Mouse (Mus musculus) adrenal gland, adult 2 months (tissue): ENCODE results near the gene Zfp654. TPM values are rescaled to one million over a fixed set of nuclear protein-coding genes. Genes with fewer than 3 reads are reported as not detected.

ENCODE experiments used
- DNase-seq: peaks from one replicate; pipeline ENCODE4 v3.0.0; 2021
- polyA plus RNA-seq: library from polyadenylated mRNA; depleted of rRNA; stranded (reverse); fragments of >200 nt; gene quantifications from 2 replicates; pipeline ENCODE4 v1.2.3, GENCODE M21; 2012
- total RNA-seq, 2 experiments: library from RNA; stranded (reverse); gene quantifications; 2 replicates each; pipeline ENCODE4 v1.2.3; 2021

Zfp654 gene
- total and polyA plus RNA-seq, 3 experiments = 0.48 to 19.1 (median 19.0) TPM

DNA sequence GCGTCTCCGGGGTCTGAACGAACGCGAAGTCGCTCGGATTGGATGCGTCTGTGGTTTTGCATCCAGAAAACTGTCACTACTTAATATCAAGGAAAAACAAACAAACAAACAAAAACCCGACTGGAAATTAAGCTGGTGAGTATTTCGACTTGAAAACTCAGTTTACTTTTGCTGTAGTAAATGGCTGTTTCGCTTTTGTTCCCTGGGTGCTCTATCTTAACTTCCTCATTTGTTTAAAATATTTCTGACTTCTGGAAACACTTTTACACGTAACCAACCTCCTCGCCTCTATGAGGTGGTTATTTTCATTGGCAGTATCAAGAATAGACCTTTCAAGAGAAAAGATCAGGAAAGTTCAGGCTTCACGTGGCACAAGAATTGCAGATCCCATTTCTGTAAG, 1.4 kb upstream of the Zfp654 start:
- DNase-seq = no peak

DNA sequence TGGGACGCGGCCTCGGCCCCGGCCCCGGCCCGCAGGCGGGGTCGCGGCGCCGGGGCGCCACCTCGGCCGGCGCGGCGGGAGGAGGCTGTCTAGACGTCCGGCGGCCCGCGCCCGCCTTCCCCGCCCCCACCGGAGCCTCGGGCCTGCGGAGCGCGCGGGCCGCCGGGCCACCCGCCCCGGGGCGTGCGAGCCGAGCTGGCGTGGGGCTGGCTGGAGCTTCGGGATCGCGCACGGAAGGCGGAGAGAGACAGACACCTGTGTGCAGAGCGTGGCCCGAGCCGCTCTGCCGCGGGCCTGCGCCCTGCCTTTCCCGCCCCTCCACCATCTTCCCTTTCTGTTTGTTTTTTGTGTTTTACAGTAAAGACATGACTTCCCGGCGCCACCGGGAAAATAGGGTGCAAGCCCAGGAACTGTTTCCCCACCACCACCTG, 1.0 kb upstream of the Zfp654 start:
- peak; percentile 77 for DNase-seq

DNA sequence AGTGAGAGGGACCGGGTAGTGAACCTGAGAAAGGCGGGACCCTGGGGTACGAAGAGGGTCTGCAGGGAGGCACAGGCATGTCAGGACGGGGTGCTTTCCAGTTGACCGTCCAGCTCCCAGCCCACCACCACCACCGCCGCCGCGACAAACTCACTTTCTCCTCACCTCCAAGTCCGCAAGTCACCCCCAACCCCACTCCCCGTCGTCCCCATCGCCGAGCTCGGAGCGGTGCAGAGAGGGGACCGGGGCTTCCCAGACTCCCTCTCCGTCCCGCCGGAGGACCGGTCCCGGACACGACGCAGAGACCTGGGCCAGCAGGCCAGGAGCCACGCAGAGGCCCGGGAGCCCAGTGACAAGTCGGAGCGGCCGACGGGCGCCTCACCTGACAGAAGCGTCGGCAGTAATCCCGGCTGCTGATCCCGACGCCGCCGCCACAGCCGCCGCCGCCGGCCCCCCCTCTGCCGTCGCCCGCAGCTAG, 328 bp downstream of the Zfp654 start:
- DNase-seq = no peak

DNA sequence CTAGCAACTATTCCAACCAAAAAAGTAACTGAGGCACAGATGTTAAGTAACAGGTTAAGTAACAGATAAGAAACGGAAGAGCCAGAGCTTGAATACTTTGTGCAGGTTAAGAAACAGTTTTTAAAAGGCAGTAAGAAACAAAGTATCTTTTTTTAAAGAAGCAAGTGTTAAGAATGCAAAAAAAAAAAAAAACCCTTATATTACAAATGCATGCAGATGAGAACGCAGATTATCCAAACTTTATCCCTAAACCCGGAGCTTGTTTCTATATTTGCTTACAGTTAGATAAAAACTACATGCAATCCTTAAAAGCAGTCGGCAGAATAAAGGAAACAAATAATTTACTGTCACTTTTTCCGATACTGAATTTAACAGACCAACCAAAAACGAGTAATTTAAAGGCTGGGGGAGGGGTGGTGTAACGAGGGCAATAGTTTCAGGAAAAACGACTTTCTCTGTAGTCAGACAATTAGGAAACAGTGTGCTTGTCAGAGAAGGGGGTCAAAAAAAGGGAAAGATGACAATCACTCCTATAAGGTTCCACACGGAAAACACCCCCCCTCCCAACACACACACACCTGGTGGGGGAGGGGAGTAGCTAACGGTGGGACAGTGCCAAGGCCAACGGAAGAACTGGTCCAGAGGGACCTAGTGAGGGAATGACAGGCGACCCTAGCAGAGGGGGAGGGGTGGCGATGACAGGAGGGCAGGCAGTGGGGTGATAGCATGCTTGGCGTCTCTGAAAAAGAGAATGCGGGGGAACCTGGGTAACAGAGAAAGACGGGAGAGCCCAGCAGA, 966 bp downstream of the Zfp654 start:
- DNase-seq = peak; percentile 65

DNA sequence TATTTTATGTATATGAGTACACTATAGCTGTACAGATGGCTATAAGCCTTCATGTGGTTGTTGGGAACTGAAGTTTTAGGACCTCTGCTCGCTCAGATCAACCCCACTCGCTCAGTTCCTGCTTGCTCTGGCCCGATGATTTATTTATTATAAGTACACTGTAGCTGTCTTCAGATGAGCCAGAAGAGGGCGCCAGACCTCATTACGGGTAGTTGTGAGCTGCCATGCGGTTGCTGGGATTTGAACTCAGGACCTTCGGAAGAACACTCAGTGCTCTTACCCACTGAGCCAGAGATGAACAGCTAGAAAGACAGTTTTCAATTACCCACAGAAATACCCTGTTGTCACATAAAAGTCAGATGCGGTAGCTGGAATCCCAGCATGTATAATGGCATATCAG, 5.5 kb downstream of the Zfp654 start:
- no peak for DNase-seq

DNA sequence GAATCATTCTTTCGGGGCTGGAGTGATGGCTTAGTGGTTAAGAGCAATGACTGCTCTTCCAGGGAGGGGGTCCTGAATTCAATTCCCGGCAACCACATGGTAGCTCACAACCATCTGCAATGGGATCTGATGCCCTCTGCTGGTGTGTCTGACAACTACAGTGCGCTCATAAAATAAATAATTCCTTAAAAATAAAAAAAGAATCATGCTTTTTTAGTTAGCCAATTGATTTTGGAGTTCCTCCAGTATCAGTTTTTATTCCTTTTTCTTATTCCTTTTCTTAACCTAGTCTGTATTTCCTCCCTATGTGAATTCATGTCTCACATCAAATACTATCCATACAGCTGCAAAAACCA, 9.1 kb downstream of the Zfp654 start:
- no peak for DNase-seq

DNA sequence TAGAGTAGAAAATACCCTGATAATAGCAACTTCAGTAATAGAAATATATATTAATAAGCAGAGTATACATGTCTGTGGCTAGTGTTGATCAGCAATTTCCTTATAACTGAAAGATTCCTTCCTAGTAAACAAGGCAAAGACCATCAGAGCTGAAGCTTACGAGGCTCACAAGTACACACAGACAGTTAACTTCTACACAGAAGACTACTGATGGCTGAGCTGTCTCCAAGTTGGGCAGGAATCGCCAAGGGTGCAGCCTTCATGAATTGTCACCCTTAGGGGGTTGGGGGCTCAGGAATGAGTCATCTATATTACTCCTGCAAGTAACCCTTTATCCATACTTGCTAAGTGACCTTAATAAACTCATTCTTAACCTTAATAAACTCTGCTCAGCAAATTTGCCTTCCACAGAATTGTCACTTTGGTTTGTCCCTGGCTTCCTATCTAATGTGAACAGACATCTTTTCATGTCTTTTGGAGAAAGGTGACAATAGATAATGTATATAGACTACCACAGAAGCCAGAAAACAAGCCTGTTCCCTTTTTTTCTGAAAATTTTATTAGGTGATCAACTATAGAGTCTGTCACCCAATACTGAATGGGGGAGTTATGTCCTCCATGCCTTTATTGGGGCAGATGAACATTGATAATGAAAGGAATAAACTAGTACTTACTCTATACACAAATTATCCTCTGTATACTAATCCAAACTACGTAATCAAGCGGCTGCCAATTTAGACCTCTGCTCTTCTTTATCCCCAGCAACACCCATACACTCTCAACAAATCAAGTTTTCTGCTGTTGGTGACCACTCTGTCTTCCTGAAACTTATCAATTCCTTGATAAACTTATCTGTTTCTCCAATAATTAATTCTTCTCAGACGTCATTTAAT, 9.7 kb downstream of the Zfp654 start:
- no peak for DNase-seq

DNA sequence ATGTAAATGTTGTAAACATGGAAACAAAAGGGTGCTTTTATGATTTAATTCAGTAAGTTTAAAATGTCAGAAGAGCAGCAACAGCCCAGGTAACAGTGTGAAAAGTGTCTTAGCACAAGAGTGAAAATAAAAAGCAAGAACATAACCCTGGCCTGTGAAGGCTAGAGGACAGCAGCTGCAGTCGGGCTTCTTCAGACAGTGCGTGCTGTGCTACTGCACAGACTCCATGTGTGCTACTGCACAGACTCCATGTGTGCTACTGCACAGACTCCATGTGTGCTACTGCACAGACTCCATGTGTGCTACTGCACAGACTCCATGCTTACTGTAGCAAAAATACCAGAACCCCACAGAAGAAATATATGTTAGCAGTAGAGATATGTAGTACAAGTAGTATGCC, 14.7 kb downstream of the Zfp654 start:
- DNase-seq = peak; percentile 17

DNA sequence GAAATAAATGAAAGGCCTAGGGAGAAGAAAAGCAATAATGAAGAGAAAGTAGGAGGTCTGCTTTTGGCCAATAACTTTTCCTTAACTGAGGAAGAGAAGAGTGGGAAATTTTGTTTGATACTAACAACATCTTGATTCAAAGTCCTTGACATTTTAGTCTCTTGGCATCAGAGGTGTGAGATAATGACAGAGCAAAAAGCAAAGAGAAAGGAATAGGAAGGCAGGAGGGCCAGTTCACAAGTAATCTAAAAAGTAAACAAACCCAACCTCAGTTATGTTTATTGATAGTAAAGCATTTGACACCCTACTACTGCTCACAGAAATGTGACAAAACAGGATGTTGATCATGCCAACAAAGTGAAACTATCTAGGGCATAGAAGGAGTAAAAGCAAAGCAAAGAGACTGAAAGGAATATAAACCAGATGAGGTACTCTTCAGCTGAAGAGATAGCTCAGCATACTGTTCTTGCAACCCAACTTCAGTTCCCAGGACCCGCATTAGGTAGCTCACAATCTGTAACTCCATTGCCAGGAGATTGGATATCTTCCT, 15.4 kb downstream of the Zfp654 start:
- DNase-seq = peak; percentile 50

DNA sequence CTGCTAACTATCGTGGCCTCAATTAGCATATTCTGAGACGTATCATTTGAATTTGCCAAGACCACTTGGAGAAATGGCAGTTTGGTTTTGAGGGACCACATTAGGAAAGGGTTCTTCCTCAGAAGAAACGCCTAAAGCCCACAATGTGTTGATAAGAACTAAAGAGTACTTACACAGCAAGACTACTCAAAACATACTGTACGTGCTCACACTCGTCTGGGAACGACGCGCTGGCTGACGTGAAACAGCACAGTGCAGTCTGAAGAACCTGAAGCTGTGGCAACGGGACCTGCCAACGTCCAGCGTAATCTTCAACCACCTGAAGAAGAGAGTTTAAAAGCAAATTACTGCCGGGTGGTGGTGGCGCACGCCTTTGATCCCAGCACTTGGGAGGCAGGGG, 21.2 kb downstream of the Zfp654 start:
- no peak for DNase-seq

DNA sequence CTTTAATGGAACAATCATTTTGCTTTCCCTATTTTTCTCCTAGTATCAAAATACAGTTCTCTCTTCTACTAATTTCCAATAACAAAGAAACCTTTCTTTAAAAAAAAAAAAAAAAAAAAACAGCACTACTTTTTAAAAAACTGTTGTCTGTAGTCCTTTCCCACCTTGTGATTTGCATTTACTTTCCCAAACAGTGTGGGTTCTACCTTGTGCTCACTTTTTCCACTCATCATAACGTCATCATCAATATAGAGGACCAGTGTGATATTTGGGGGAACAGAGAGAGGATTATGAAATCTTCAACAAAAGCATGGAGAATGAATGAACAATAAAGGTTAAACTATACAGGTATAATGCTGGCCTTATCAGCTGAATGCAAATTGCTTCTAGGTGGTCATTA, 27.0 kb downstream of the Zfp654 start:
- DNase-seq = no peak

DNA sequence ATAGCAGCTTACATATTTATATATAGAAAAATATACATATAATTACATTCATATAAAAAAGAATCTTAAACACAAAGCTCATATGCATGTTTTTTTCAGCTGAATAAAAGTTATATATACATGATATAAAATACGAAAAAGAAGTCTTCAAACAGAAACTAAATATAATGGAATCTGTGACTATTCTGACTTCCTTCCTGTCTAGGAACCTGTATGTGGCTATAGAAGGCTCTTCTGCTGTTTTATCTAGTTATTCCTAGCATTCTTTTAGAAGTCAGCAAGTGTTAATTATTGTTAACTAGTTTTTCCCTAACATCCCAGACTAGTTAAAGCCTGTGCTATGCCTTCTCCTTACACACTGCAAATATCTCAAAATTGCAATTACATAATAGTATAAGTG, 27.6 kb downstream of the Zfp654 start:
- DNase-seq = no peak

DNA sequence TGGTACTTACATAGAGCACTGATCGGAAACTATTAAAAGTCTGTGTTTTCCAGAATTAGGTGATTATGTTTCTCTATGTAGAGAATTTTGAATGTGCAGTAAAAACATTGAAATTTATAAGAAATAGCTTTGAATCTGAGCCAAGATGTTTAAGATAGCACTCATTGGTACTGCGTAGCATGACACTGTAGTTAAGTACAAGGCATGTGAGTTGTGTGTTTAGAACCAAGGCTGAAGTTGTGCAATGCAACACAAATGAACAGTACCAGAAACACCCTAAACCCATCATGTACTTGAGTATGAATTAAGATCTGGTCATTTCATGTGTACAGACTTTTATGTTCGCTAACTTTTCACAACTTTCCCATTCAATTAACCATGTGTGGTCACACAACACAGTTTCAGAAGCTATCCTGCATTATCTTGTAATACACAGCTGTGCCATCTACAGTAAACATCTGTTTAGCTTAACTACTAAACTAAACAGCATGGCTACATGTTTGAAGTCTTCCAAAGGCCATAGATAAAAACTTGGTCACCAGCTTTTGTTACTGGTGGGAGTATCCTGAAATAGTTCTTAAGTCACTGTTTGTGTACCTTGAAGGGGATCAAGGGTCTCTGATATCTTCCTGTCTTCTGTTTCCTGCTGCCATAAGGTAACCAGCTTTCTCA, 34.2 kb downstream of the Zfp654 start:
- DNase-seq = no peak

DNA sequence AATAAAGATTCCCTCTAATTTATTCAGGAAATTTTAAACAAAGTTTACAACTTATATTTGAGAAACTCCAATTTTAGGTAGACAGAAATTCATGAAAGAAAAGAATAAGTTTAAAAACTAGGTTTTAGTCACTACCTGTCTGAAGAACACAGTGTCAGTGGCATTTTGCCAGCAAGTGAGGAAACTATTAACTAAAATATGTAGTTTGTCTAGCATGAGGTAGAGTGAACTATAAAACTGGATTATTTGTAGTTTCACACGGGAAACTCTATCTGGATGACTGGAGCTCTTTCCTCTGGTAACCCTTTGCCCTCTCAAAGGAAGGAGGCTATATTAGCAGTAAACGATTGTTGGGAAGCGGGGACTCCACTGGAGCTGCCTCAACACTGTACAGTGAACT, 48.4 kb downstream of the Zfp654 start:
- no peak for DNase-seq

DNA sequence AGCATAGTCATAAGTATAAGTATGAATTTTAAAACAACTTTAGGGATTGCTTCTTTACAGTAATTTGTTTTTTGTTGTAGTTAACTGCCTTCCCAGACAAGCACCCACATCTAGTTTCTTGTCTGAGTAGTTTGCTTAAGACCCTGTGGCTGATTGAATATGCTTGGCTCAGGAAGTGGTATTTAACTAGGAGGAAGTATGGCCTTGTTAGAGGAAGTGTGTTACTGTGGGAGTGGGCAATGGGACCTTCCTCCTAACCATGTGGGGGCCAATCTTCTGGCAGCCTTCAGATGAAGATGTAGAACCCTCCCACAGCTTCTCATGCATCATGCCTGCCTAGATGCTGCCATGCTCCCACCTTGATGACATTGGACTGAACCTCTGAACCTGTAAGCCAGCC, 49.8 kb downstream of the Zfp654 start:
- no peak for DNase-seq

DNA sequence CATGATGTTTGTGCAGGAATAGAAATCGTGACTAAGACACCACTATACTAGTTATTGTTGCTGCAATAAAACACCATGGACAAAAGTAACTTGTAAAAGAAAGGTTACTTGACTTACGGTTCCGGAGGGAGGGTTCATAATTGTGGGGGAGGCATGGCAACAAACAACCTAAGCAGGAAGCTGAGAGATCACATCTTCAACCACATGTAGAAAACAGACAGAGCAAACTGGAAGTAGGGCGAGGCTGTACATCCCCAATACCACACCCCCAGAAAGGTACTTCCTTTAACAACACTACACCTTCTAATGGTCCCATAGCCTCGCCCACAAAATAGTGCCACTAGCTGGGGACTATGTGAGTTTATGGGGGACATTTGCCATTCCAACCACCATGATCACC, 51.1 kb downstream of the Zfp654 start:
- DNase-seq = no peak

DNA sequence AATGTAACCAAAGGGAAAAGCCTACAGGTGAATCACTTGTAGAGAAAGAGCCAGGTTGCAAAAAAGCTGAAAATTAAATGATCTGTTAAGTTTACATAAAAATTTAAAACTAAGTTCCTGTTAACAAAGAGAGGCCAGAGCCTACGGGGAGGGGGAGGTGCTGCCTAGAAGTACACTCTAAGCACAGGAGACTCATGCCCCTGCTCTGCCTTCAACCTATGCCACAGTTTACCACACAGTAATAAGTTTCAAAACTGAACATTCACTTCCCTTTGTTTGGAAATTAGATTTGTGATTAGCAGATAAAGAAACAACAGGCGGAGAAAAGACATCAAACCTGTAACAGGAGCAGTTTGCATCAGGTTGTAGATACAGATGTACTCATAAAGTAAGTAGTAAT, 56.6 kb downstream of the Zfp654 start:
- no peak for DNase-seq

DNA sequence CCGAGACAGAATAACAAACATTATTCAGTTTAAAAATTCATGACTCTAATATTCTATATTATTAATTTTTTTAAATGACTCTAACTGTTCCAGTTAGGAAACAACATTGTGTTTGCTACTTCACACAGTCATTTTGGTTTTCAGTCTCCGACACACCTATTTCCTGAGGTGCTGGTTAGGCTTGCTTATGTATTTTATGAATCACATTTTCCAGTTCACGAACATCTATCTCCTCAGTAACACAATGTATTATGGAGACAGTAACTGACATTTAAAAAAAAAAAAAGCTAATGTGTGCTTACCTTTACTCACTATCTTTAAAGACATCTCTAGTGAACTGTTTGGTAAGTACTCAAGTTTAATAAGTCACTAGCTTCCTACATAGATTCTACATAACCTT, 61.7 kb downstream of the Zfp654 start:
- DNase-seq = no peak

DNA sequence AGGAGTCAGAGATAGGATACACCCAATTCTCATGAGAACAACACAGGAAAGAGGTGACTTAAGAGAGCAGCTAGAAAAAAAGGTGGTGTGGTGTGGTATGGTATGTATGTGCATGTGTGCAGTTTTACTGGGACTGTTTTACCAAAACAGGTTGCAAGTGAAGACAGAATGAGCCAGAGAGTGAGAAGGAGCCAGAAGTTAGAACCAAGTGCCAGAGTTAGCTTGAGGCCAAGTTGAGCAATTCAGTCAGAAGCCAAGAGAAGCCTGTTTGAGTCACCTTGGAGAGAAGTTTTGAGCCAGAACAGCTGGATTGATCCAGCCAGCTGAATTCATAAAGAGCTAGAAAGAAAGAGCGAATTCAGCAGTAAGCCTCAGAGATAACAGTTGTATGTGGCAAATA, 75.9 kb downstream of the Zfp654 start:
- DNase-seq = peak; percentile 28

DNA sequence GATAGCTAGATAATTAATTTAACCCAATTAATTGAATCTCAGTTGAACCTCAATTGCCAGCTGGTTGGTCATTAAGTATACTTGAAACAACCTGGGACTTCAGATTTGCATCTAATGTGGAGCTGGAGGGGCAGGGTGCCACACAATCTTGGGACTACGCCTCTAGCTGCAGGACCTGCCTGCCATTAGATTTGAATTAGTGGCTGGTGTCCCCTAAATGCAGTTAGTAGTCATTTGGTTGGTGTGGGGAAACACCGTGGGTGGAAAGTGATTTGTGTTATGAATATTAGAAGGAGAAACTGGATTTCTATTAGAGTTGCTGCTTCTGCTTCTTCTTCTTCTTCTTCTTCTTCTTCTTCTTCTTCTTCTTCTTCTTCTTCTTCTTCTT, 80.0 kb downstream of the Zfp654 start:
- DNase-seq = peak; percentile 8

DNA sequence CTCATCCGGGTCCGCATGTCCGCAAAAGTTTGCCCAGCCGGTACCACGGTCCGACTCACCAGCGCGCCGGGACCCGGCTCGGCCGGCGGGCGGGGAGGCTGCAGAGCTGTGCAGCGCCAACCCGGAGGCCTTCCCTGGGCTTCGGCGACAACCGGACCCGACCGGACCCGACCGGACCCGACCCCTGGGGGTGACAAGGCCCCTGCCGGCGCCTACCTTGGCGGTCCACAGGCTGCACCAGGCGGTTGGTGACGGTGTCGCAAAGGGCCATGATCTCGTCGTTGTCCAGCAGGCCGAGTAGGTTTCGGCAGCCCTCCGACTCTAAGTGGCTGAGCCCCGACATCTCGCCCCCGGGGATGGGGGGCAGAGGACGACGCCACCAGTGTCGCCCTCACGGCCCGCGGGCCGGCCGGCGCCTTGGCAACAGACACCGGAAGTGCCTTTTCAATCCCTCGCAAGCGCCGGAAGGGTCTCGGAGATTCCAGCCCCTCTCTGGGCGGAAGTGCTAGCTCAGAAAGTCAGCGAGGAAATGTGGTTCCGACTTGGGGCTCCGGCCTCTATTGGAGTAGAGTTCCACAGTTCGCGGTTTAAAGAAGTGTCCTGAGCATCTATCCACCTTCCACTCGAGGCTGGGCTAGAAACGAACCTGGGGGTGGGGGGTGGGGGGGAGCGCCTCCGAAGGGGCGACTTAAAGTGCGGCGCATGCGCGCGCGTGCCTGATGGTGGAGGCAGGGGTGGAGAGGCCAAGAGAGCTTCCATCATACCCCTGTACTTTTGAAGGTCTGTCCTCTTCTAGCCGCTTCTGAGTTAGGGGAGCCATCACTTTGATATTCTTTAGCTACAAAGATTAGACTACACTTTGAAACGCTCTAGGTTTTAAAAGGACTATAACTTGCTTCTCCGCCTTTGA, 80.7 kb downstream of the Zfp654 start, which contains the start of gene 4930453N24Rik:
Gene 4930453N24Rik, minus strand, starts transcription at position 641 of the 910 bp plus-strand sequence.
- DNase-seq = peak; percentile 91
